Mouse (Mus musculus) heart, embryonic 14.5 days (tissue): ENCODE measurements around the gene Adam1b. TPM values are rescaled to one million over a fixed set of nuclear protein-coding genes. Genes with fewer than 3 reads are reported as not detected.

Source experiments
- ATAC-seq: fragments of 200-750 bp; cut with Nextera tagmentation; 2 replicates; pipeline ENCODE4 v1.8.0; 2017; ENCODE audit warnings: low read depth, moderate TSS enrichment; ENCODE audit not compliant: insufficient number of reproducible peaks, insufficient read depth, low FRiP score
- H3K27ac ChIP-seq, 2 experiments: fragments of 200-500 bp in 1 of 2; fragments of 300-500 bp in 1 of 2; sonication (generic) in 1 of 2; replicated peaks in 1 of 2; 2 replicates each; pipeline ENCODE4 v1.5.1; 2012 to 2014; ENCODE audit warnings: low read depth in 2 of 2, low read length in 2 of 2, control low read depth in 1 of 2, mild to moderate bottlenecking in 1 of 2, mixed read lengths in 1 of 2; ENCODE audit not compliant: control insufficient read depth in 1 of 2, insufficient read depth in 1 of 2
- H3K27me3 ChIP-seq: fragments of 300-500 bp; sonication (generic); 2 replicates; pipeline ENCODE4 v1.6.1; 2014; ENCODE audit warnings: mild to moderate bottlenecking, low read length, control low read depth; ENCODE audit not compliant: control insufficient read depth, insufficient read depth
- H3K36me3 ChIP-seq: fragments of 300-500 bp; sonication (generic); 2 replicates; pipeline ENCODE4 v1.6.1; 2014; ENCODE audit warnings: mild to moderate bottlenecking, control low read depth, low read length, mixed read lengths; ENCODE audit not compliant: control insufficient read depth, insufficient read depth
- H3K4me1 ChIP-seq, 2 experiments: fragments of 200-500 bp in 1 of 2; fragments of 300-500 bp in 1 of 2; sonication (generic) in 1 of 2; 2 replicates each; pipeline ENCODE4 v1.6.1; 2012 to 2014; ENCODE audit warnings: low read length in 2 of 2, control low read depth in 1 of 2, mixed read lengths in 1 of 2; ENCODE audit not compliant: control insufficient read depth in 2 of 2, insufficient read depth in 2 of 2
- H3K4me2 ChIP-seq: fragments of 300-500 bp; sonication (generic); 2 replicates; pipeline ENCODE4 v1.6.1; 2014; ENCODE audit warnings: mild to moderate bottlenecking, low read length
- H3K4me3 ChIP-seq, 2 experiments: fragments of 200-500 bp in 1 of 2; fragments of 300-500 bp in 1 of 2; sonication (generic) in 1 of 2; 2 replicates each; pipeline ENCODE4 v1.5.1; 2012 to 2014; ENCODE audit warnings: low read length in 2 of 2, mild to moderate bottlenecking in 2 of 2, control low read depth in 1 of 2, low read depth in 1 of 2, moderate library complexity in 1 of 2; ENCODE audit not compliant: control insufficient read depth in 1 of 2, insufficient read depth in 1 of 2
- H3K9ac ChIP-seq: fragments of 300-500 bp; sonication (generic); 2 replicates; pipeline ENCODE4 v1.6.1; 2014; ENCODE audit warnings: mild to moderate bottlenecking, low read length
- H3K9me3 ChIP-seq: fragments of 300-500 bp; sonication (generic); 2 replicates; pipeline ENCODE4 v1.6.1; 2016; ENCODE audit warnings: low read length, control low read depth; ENCODE audit not compliant: control insufficient read depth
- WGBS: fragments of 180-500 bp; shearing (Covaris S2); extraction: QIAGEN DNeasy Blood & Tissue Kit; methylation state at CpG from one replicate; pipeline ENCODE4 v1.1.7; 2014; 5-methylcytosine and 5-hydroxymethylcytosine counted together
- polyA plus RNA-seq: library from polyadenylated mRNA; unstranded; fragments of >200 nt; fragmentation: Nextera tagmentation; extraction: Ambion mirVana; gene quantifications from 2 replicates; pipeline ENCODE4 v1.2.1, GENCODE M21; 2014

Adam1b gene
- polyA plus RNA-seq, result 0.18 and 0.26 TPM in 2 replicates

GRCm38 (mm10) chr5:121503231-121503630, at the start of gene Adam1b:
Gene Adam1b (minus strand): TSS chr5:121503435.
- no peaks in the 10 kb centered on the region for H3K9me3 ChIP-seq
- no peak within 1 kb of the TSS for H3K4me2 ChIP-seq
- 73% methylated on average over 3 of the region's 3 CpGs for WGBS
- no peaks in the 10 kb centered on the region for H3K36me3 ChIP-seq
- H3K4me3 ChIP-seq, result no peak within 1 kb of the TSS
- no peak within 1 kb of the TSS for H3K9ac ChIP-seq
- peaks cover 3% of the 10 kb centered on the region in 2 experiments; a peak in 2 of 4 replicates for H3K4me1 ChIP-seq
- no peaks in the 10 kb centered on the region for H3K27me3 ChIP-seq
- no peak within 1 kb of the TSS for H3K27ac ChIP-seq
- ATAC-seq, result no peak

DNA sequence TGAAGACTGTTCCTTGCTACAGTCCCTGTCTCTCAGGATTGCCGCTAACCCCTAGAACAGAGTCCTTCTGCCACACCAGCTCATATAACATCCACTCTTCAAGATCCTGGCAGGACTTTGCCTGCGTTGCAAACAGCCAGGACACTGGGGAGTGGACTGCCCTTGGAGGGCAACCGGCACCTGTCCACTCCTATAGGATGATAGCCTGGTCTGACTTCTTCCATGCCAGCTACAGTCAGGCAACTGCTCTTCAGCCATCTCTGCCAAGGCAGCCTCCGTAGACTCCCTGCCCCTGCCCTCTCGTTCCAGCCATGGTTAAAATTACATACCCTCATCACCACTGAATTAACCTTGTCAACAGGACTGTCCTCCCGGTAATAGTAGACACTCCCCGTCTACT, 46.0 kb upstream of the Adam1b start:
- no peaks in the 10 kb centered on the region for H3K36me3 ChIP-seq

DNA sequence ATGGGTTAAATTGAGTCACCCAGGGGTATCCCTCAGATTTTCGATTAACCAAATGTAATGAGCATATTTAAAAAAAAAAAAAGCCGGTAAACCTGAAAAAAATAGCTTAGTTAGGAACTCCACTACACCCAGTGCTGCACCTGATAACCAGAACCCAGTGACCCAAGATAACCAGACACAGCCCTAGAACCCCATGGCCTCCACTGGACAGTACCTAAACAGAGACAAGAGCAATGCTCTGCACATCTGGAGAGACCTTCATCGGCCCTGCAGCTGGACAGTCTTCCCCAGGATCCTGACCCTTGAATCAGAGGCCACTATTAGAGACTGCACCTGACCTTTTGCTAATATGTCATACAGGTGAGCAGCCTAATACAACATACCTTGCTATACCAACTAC, 43.8 kb upstream of the Adam1b start:
- Histone ChIP-seq H3K9me3 (peaks cover 5% of the 10 kb centered on the region; the same call in 1 of the 2 replicates), H3K4me3 (no peak overlapping the region), H3K27me3 (no peaks in the 10 kb centered on the region), H3K27ac (no peak overlapping the region), H3K36me3 (no peaks in the 10 kb centered on the region), H3K4me2 (no peak overlapping the region), H3K9ac (no peak overlapping the region), H3K4me1 (peaks cover 6 to 22% of the 10 kb centered on the region in 2 experiments)
- 93% methylated on average over 3 of the region's 3 CpGs for WGBS
- no peak for ATAC-seq

More for the DNA sequence above, 46.0 kb upstream of the Adam1b start:
- Histone ChIP-seq H3K4me1 (peaks cover 5 to 11% of the 10 kb centered on the region in 2 experiments), H3K4me2 (no peak overlapping the region), H3K27ac (no peak overlapping the region), H3K9ac (no peak overlapping the region), H3K27me3 (no peaks in the 10 kb centered on the region), H3K4me3 (no peak overlapping the region), H3K9me3 (peaks cover 5% of the 10 kb centered on the region; the same call in 1 of the 2 replicates)
- 74% methylated on average over 7 of the region's 7 CpGs for WGBS
- no peak for ATAC-seq

GRCm38 (mm10) chr5:121546530-121546895, 43.3 kb upstream of the Adam1b start:
- no peak for ATAC-seq
- no peaks in the 10 kb centered on the region for H3K36me3 ChIP-seq
- WGBS, result 34% methylated on average over 6 of the region's 6 CpGs
- peak overlapping the region; percentile 88 for H3K9ac ChIP-seq
- peak overlapping the region; percentile 16 to 94; a peak in 3 of 4 replicates for H3K27ac ChIP-seq
- peak overlapping the region; percentile 66 to 78 for H3K4me3 ChIP-seq
- H3K27me3 ChIP-seq, result no peaks in the 10 kb centered on the region
- peak overlapping the region; percentile 92 for H3K4me2 ChIP-seq
- H3K9me3 ChIP-seq, result peaks cover 5% of the 10 kb centered on the region; the same call in 1 of the 2 replicates
- peaks cover 6 to 22% of the 10 kb centered on the region in 2 experiments for H3K4me1 ChIP-seq

DNA sequence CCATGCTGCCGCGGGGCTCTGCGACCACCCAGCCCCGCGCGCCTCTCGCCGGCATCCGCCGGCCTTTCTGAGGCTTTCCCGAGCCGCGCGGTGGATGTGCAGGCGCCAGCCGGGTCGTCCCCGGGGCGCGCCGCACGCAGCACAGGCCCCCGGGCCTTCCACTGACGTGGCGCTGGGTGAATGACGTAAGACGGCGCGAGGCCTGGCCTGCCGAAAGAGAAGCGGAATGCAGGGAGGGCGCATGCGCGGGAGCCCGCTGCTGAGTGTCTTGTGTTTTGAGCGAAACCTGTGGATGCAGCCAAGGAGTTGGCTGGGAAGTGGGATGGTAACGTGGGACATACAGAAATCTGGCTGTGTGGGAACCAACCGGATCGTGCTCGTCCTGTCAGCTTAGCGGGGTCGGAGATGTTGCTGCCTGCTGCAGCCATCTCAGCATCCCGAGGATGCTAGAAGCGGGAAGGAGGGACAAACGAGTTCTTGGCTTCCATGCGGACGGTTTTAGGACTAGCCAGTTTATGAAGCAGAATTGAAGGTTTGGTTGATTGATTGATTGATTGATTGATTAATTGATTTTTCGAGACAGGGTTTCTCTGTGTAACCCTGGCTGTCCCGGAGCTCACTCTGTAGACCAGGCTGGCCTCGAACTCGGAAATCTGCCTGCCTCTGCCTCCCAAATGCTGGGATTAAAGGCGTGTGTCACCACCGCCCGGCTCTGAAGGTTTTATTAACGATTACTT, 42.7 kb upstream of the Adam1b start, which contains the start of gene Mapkapk5:
TSS of gene Mapkapk5 (minus strand) at position 113 of the 737 bp plus-strand sequence.
- peak within 1 kb of the TSS; percentile 93 to 94 for H3K27ac ChIP-seq
- WGBS, result 1% methylated on average over 54 of the region's 55 CpGs
- H3K9ac ChIP-seq, result peak within 1 kb of the TSS; percentile 88
- ATAC-seq, result peak; percentile 95
- H3K4me2 ChIP-seq, result peak within 1 kb of the TSS; percentile 92
- H3K9me3 ChIP-seq, result peaks cover 4% of the 10 kb centered on the region; the same call in 1 of the 2 replicates
- no peaks in the 10 kb centered on the region for H3K36me3 ChIP-seq
- H3K4me1 ChIP-seq, result peaks cover 6 to 22% of the 10 kb centered on the region in 2 experiments
- no peaks in the 10 kb centered on the region for H3K27me3 ChIP-seq
- H3K4me3 ChIP-seq, result peak within 1 kb of the TSS; percentile 66 to 78

GRCm38 (mm10) chr5:121544910-121545792, 41.9 kb upstream of the Adam1b start, which contains the start of the genes Adam1a and Gm42878:
Gene Adam1a (minus strand): TSS chr5:121545482.
Gene Gm42878 (minus strand): TSS chr5:121545482.
- Histone ChIP-seq H3K9me3 (no peaks in the 10 kb centered on the region), H3K4me1 (peaks cover 6 to 22% of the 10 kb centered on the region in 2 experiments), H3K27ac (peak within 1 kb of the TSS; percentile 93 to 94), H3K27me3 (no peaks in the 10 kb centered on the region), H3K4me2 (peak within 1 kb of the TSS; percentile 92), H3K9ac (peak within 1 kb of the TSS; percentile 88), H3K36me3 (no peaks in the 10 kb centered on the region), H3K4me3 (peak within 1 kb of the TSS; percentile 66 to 78)
- peak; percentile 73 for ATAC-seq
- WGBS, result 1% methylated on average over 51 of the region's 97 CpGs

- H3K4me1 ChIP-seq, result peaks cover 6 to 22% of the 10 kb centered on the region in 2 experiments
- H3K36me3 ChIP-seq, result peaks cover 15% of the 10 kb centered on the region
- H3K9ac ChIP-seq, result no peak overlapping the region
- no peak overlapping the region for H3K4me2 ChIP-seq
- no peak for ATAC-seq
- H3K4me3 ChIP-seq, result no peak overlapping the region
- no peaks in the 10 kb centered on the region for H3K27me3 ChIP-seq
- no peaks in the 10 kb centered on the region for H3K9me3 ChIP-seq
- WGBS, result 86% methylated on average over 3 of the region's 3 CpGs
- no peak overlapping the region for H3K27ac ChIP-seq
Measured at GRCm38 (mm10) chr5:121543370-121543769, 40.1 kb upstream of the Adam1b start.
